Mouse (Mus musculus): Measurements from ENCODE around the gene Btaf1.

Btaf1 gene

DNA sequence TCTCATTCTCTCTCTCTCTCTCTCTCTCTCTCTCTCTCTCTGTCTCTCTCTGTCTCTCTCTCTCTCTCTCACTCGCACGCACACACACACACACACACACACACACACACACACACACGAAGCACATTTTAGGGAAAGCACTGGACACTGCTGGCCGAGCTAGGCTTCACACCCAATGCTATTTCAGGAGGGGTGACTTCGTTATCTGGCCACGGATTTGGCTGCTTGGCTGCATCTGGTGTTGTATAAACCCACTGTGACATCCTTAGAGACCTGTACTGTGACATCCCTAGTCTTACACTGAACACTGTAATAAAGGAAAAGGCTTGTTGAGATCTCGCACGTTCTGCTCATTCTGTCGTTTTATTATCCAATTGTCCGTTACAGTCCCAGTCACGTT, 95.1 kb downstream of the Btaf1 start:
- no peak for DNase-seq (ENCODE audit: low spot score in 2 of 2)

DNA sequence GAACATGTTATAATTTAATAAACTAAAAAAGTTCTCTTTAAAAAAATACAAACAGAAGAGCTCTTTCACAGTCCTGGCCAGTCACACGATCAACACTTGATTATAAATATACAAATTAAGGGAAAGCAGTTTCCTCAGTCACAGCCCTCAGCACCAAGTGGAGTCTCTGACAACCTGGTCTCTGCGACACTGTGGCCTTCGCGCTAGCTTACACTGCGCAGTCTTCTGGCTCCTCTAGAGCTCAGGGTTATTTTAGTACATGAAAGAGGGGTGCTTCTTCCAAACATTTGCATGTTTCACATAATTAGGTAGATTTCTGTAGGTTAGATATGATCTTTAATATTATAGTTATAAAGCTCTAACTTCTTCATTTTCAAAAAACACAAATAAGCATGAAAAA, 96.3 kb downstream of the Btaf1 start:
- DNase-seq (ENCODE audit: low spot score in 2 of 2): no peak

DNA sequence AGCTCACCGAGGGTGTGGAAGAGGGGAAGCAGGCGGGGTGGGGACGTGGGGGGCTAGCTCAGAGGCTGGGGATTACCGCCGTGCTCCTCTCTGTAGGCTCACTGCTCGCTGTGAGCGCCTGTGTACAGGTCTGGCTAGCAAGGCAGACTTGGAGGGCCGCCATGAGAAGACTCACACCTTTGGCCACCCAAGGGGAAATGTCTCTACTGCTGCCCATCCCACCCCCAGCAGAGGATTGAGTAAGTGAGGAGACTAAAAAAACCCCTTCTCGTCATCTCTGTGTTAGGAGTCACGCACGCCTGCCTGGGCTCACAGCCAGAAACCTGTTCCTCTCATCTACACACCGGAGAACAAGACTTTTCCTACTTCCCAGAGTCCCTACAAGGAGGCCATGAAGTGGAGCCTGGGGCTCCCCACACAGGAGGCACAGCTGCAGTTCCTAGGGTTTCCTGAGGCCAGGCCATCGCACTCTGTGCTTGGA, 100.0 kb downstream of the Btaf1 start:
- no peak for DNase-seq (ENCODE audit: low spot score in 2 of 2)

DNA sequence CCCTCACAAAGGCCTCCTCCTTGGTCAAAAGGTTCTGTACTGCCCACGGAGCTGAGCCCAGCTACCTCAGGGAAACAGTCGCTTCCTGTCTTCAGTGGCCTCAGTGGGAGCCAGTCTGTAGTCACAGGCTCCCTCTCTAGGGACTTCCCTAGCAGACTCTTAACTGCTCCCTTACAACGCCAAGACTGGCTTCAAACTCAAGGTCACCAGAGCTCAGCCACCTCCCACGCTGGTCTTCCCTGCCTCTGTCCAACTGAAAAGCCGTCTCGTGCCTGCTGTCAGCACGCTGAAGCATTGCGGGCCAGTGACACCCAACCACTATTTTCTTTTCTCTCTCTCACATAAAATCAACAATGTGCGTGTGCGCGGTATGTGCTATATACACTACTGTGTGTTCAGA, 100.5 kb downstream of the Btaf1 start:
- no peak for DNase-seq (ENCODE audit: low spot score in 2 of 2)

DNA sequence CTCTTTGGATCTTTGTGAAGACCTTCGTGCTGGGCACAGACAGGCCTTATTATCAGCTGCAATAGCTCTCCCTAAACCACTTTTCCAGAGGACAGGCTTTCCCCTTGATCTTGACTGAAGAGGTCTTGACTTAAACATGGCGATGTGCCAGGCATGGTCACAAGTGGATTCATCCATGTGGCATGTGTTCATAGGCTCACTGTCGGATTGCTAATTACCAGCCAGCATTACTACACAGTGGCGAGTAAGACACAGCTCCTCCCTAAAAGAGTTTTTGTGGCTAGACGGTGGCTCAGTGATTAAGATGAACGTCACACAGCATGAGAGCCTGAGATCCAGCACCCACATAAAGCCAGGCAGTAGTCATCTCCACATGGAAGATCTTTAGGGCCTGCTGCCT, 103.9 kb downstream of the Btaf1 start:
- no peak for DNase-seq (ENCODE audit: low spot score in 2 of 2)

DNA sequence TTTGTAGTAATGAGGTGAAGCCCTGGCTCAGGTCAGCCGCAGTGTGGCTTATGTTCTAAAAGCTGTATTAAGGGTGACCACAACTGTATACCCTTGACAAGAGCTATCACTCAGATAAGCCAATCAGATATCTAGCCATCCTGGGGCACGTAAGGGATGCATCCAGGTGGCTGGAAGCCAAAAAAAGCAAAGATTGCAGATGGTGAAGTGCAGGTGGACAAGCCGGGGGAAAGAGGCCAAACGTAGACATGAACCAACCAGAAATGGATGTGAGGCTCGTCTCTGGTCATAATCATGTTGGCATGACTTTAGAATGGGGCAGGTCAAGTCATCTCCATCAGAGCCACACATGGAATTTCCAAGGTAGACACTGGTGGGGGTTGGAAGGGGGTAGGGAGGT, 105.6 kb downstream of the Btaf1 start:
- DNase-seq (ENCODE audit: low spot score in 2 of 2): no peak

DNA sequence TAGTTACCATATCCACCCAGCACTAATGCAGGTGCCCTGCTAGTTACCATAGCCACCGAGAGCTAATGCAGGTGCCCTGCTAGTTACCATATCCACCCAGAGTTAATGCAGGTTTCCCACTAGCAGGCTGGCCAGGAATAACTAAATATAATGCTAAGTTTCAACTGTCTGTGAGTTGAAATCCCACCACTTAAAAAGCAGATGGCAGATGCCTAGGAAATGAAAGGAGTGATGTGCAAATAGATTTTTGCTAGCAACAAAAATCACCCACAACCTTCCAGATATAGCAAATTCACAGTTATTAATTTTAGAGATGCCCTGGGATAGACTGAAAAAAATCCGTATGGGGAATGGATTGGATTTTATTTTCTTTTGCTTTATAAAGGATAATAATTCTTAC, 106.5 kb downstream of the Btaf1 start:
- no peak for DNase-seq (ENCODE audit: low spot score in 2 of 2)

DNA sequence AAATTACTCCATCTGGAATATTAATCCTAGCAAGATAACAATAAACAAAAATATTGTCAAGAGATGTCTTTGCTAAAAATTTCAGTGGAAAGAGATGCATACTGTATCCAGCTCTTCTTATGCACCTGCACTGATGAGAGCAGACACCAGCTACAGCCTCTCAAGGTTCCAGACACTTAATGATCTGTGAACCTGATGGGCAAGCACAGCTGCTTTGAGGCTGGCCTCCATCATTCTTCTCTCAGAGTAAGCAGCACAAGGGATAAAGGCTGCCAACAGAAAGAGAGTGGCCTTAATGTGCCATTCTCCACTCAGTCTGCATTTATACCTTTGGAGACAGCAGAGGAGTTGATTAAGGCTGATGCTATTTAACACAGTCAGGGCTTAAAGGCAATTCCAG, 115.0 kb downstream of the Btaf1 start:
- no peak for DNase-seq (ENCODE audit: low spot score in 2 of 2)

DNA sequence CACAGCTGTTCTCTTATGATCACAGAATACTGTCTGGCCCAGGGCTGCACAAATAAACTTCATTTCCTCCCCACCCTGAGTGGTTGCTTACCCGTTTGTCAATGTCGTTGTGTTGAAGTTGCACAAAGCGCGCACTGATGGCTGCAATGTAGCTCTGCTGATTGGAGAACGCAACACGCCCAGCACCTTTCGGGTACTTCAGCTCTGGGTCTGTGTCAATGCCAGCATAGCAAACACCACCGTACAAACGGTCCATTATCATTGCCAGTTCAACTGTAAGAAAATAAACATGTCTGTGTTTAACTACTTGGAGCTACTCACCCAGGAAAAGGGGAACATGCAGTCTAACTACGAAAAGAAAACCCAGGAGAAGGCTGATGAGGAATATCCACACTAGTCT, 118.6 kb downstream of the Btaf1 start:
- no peak for DNase-seq (ENCODE audit: low spot score in 2 of 2)

DNA sequence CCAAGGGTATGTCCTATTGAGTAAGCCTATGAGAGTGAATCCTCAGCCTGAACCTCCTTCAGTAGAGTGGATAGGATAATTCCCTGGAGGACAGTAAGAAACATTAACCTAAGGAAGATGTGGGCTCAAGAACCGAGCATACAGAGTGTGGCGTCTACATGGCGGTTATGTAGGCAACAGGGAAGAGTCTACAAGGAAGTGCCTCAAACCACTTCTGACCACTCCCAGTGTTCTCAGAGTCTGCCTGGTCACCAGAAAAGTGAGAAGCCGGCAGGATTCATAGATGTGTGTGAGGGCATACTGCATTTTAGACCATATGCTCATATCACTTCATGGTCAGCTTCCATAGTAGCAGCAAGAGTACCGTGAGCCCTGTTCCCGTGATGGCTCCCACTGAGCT, 122.6 kb downstream of the Btaf1 start:
- no peak for DNase-seq (ENCODE audit: low spot score in 2 of 2)

DNA sequence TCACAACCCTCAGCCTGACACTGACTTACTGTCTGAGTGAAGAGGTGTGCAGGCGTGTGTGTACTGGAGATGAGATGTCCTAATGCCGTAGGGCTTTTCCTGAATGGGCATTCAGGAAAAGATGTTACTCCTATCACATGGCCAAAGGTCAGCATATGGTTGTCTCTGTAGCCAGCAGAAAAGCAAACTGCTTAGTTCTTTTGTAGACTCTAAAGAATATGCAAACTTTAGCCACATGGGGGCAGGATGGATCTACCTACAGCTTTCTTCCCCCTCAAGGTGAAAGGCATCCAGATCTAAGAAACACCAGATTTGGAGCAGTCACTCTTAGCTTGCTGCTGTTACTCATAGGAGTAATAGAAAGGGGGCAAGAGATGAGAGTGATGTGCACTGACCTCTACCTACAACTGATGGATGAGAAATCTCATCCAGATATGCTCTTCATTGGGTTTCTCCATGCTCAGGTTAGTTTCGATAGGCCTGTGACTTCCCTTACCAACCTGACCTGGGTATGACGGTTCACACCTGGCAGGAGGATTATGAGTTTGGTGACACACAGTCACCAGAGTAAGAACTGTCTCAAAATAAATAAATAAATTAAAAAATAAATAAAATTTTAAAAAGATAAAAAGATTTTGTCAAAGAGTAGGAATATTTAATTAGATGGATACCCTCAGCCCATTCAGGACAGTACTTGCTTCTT, 124.9 kb downstream of the Btaf1 start:
- DNase-seq (ENCODE audit: low spot score in 2 of 2): peak in 1 of 2 experiments; percentile 27

DNA sequence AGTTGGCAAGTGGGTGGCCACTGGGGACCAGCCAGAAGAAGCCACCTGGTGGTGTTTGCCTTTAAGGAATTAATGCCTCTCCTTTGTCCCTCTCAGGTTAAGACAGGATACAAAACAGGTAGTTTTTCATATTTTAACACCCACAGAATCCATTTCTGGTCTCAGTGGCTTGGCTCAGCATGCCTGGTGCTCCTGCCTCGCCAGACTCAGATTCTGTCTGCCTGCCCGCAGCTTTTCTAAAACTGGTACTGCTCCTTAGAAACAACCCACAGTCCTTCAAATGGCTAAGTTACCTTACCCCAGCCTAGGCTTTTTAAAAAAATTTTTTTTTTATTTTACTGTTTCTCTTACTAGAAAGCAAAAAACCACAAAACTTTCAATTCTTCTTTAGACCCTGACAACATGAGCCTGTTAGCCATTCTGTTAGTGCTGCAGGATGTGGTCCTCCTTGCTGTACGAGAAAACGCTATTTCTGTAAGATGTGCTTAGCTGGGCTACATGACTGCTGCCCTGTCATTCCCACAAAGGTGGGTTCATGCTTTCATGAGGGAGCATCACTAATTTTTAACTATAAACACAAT, 130.2 kb downstream of the Btaf1 start:
- no peak for DNase-seq (ENCODE audit: low spot score in 2 of 2)

DNA sequence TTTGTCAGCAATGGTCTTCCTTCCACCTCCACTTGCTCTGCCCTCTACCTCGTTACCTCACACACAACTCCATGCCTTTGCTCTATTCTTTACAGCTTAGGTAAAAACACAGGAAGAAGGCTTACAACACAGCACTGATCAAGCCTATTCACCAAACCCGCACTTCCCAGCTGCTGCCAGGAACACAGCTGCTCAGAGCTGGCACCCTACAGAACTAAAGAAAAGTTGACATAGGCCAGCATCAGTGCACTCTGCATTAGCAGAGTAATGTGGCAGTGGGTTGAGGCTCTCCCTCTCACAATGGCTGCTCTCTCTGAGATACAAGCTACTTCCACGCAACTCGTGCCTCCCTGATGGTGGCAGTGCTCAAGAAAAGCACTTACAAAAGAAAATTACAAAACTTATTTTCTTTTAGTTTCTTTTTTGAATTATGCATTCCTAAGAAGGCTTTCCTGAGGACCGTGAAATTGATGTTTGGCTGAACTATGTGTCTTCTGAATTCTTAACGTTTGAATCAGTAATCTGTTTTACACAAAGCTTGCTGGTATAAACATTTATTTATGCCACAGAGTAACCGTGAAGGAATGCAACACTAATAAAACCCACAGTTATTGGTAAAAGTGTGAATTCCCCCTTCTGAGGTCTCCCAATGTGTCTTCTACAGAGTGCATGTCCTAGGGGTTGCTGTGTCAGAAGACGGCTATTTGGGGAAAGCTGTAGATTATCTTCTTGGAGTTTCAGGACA, 131.5 kb downstream of the Btaf1 start:
- no peak for DNase-seq (ENCODE audit: low spot score in 2 of 2)

DNA sequence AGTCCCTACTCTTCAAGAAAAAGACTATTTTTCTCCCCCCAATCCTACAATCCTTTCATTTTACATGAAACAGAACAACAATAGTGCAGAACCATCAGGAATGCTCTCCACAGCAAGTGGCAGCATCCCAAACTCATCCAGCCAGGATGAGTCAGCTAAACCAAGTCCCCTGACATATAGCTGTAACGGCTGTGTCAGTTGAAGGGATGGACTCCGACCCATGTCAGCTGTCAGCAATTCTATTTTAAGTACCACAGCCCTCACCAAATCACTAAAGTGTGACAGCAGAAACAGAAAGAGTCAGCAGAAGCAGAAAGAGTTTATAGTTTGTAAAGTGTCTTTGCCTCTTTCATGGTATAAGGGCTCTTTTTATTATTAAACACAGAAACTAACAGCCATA, 133.7 kb downstream of the Btaf1 start:
- no peak for DNase-seq (ENCODE audit: low spot score in 2 of 2)

DNA sequence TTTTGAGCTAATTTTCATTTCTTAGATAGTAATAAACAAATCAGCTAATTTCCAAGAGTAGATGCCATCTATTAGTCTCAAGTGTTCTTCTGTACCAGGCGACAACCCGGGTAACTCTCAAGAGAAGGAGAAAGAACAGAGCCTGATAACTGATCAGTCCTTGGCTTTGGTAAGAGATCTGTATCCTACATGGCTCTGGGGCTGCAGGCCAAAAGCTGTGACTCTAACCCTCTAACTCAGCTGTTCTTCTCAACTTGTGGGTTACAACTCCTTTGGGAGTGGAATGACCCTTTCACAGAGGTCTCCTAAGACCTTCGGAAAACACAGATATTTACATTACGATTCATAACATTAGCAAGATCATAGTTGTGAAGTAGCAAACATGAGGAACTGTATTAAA, 134.2 kb downstream of the Btaf1 start:
- no peak for DNase-seq (ENCODE audit: low spot score in 2 of 2)
